Mouse (Mus musculus) testis, adult 2 months (tissue): ENCODE measurements around the gene Top1.

Experiments
- CTCF ChIP-seq: fragments of 200-500 bp; IDR thresholded peaks from 2 replicates; pipeline ENCODE4 v1.5.1; 2012; ENCODE audit warnings: low read depth, mild to moderate bottlenecking, inconsistent platforms, low read length, moderate library complexity; ENCODE audit not compliant: control insufficient read depth, insufficient read depth, insufficient replicate concordance
- POLR2A ChIP-seq: fragments of 200-500 bp; IDR thresholded peaks from 2 replicates; pipeline ENCODE4 v1.6.1; 2012; ENCODE audit warnings: low read depth, mild to moderate bottlenecking, inconsistent platforms, low read length, moderate library complexity; ENCODE audit not compliant: control insufficient read depth

DNA sequence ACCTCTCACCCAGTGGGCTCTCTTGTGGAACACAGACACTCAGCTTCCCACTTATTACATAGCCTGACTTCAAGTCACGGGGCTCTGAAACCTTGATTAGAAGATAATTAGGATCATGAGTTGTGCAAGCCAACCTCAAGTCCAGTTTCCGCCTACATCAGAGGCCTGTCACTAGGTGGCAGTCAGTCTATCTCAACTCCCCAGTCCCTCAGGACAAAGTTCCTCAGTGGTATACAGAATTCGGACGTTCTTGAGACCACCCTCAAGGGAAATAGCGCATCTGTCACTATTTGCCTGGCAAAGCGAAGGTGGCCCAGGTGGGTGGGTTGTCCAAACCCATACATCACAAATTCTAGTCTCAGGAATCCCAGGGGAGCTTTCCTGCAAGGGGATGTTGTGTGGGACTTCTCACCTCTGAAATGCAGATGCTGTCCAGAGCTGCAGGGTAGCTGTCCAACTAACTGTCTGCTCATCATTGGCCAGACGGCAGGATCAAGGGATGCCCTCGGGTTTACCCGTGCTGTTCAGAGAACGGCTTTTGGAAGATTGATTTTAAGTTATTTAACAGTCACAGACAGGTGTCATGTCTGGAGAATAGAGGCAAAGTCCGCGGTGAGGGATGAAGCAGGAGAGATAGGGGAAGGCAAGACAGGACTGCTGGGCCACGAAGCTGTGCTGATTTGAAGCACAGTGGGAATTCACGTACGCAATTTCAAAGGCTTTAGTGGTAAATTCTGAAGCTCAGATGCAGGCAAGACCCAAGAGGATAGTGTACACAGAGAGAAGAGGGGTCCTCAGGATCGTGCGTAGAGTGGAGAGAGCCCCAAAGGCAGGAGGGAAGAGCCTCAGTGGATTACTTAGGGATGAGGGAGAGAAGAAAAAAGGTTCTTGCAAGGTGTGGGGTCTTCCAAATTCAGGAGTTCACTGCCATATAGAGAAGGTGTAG lies 84.4 kb downstream of the Top1 start:
- no peak for TF ChIP-seq CTCF
- TF ChIP-seq POLR2A: no peak
